Mouse (Mus musculus) spleen, adult 2 months (tissue): ENCODE measurements around the gene Samd14. TPM values are rescaled to one million over a fixed set of nuclear protein-coding genes. Genes with fewer than 3 reads are reported as not detected.
A peak's percentile ranks its signal among the peaks of the same experiment; 100 is the strongest.

Source experiments
- DNase-seq, 2 experiments: peaks; one replicate each; pipeline versions ENCODE4 v3.0.0 to v3.0.0-alpha.2; 2012 to 2021; ENCODE audit warnings: low spot score in 2 of 2, low read depth in 1 of 2
- H3K27ac ChIP-seq: fragments of 200-500 bp; 2 replicates; pipeline ENCODE4 v1.5.1; 2012; ENCODE audit warnings: low read length, inconsistent platforms; ENCODE audit not compliant: insufficient read depth
- H3K27me3 ChIP-seq: fragments of 200-500 bp; 2 replicates; pipeline ENCODE4 v1.6.1; 2012; ENCODE audit warnings: mild to moderate bottlenecking, moderate library complexity, low read length, inconsistent platforms; ENCODE audit not compliant: control insufficient read depth, insufficient read depth
- H3K36me3 ChIP-seq: fragments of 200-500 bp; 2 replicates; pipeline ENCODE4 v1.6.1; 2012; ENCODE audit warnings: mild to moderate bottlenecking, low read length, inconsistent platforms; ENCODE audit not compliant: control insufficient read depth, insufficient read depth
- H3K4me1 ChIP-seq: fragments of 200-500 bp; 2 replicates; pipeline ENCODE4 v1.6.1; 2011; ENCODE audit warnings: inconsistent platforms; ENCODE audit not compliant: control insufficient read depth, insufficient read depth, insufficient read length
- H3K4me3 ChIP-seq: fragments of 200-500 bp; 2 replicates; pipeline ENCODE4 v1.5.1; 2011; ENCODE audit warnings: mild to moderate bottlenecking, inconsistent platforms; ENCODE audit not compliant: insufficient read depth, insufficient read length; ENCODE audit errors: extremely low read depth
- CTCF ChIP-seq: fragments of 200-500 bp; IDR thresholded peaks from 2 replicates; pipeline ENCODE4 v1.5.1; 2011; ENCODE audit warnings: mild to moderate bottlenecking, inconsistent platforms; ENCODE audit not compliant: insufficient read depth, insufficient read length, insufficient replicate concordance; ENCODE audit errors: extremely low read depth
- POLR2A ChIP-seq: fragments of 200-500 bp; IDR thresholded peaks from 2 replicates; pipeline ENCODE4 v1.6.1; 2011; ENCODE audit warnings: low read depth, low read length, inconsistent platforms
- WGBS: fragments of 180-500 bp; shearing (Covaris S2); methylation state at CpG from one replicate; pipeline ENCODE4 v1.1.7; 2018; 5-methylcytosine and 5-hydroxymethylcytosine counted together
- polyA plus RNA-seq: library from polyadenylated mRNA; depleted of rRNA; stranded (reverse); fragments of >200 nt; gene quantifications from 2 replicates; pipeline ENCODE4 v1.2.3, GENCODE M21; 2012

Gene Samd14
- polyA plus RNA-seq, 1 experiment: 19.3 TPM

DNA sequence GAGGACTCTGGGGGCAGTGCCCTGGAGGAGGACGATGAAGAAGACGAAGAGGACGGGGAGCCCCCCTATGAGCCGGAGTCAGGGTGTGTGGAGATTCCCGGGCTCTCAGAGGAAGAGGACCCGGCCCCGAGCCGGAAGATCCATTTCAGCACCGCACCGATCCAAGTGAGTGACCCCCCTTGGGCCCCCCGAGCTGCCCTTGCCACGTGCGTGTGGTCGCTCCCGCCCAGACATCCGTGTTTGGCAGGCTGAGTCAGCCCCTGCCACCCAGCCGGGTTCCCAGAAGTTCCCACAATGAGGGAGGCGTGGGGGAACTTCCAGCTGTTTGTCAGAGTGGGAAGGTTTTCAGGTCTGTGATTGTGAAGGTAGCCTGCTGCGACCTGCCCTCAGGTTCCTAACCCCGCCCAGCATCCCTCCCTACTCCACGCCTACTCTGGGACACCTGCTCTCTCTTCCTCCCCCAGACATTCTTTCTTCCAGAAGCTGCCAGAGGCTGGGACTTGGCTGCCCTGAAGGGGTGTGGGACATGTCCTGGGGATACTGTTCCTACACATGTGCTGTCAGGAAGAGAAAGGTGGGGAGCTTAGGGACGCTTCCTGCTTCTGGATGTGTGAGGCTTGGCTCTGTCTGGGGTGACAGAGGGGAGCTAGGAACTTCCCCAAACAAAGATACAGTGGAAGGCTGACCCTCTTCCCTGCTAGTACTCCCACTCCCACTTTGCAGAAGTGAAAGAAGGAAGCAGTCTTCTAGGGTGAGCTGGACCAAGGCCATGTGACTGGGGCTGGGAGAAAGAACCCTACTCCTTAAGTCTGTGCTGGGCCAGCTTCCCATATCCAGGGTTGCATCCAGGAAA lies 16.7 kb upstream of the Samd14 start:
- TF ChIP-seq CTCF: no peak
- TF ChIP-seq POLR2A: no peak
- H3K27me3 ChIP-seq: no peaks in the 10 kb centered on the region
- WGBS: 2% methylated on average over 22 of the region's 22 CpGs
- peaks cover 25% of the 10 kb centered on the region for H3K4me1 ChIP-seq
- peak overlapping the region; percentile 81 for H3K4me3 ChIP-seq
- H3K36me3 ChIP-seq: peaks cover 5% of the 10 kb centered on the region
- H3K27ac ChIP-seq: peak overlapping the region; percentile 77
- no peak for DNase-seq

DNA sequence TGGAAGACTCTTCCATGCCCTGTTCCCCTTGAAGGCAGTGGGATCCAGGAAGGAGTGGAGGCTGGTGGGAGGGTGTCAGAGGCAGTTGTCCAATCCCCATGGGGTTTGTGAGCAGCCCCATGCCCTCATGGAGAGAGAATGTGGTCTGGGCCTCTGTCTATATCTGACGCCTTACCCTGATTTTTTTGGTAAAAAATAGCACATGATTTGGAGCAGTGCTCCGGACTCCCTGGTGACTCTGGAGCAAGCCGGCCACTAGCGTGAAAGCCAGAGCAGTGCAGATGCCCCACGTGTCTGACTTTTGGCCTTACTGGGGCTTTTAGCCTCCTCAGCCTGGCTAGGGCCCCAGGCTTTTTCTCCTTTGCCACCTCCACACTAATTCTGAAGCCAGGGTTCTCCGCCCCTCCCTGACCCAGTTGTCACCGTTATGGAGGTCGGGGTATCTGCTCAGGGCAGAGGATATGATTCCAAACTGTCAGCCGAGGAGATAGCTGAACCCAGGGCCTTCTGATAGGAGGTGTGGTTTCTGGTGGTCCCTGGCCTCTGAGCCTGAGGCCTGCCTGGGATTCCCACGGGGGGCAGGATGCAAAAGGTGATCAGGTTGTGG lies 15.4 kb upstream of the Samd14 start:
- 37% methylated on average over 10 of the region's 10 CpGs for WGBS
- H3K4me3 ChIP-seq: peak overlapping the region; percentile 81
- DNase-seq: no peak
- peaks cover 6% of the 10 kb centered on the region for H3K36me3 ChIP-seq
- no peak for TF ChIP-seq POLR2A
- no peak for TF ChIP-seq CTCF
- H3K27me3 ChIP-seq: no peaks in the 10 kb centered on the region
- peak overlapping the region; percentile 8; the same call in 1 of the 2 replicates for H3K27ac ChIP-seq
- H3K4me1 ChIP-seq: peaks cover 28% of the 10 kb centered on the region

DNA sequence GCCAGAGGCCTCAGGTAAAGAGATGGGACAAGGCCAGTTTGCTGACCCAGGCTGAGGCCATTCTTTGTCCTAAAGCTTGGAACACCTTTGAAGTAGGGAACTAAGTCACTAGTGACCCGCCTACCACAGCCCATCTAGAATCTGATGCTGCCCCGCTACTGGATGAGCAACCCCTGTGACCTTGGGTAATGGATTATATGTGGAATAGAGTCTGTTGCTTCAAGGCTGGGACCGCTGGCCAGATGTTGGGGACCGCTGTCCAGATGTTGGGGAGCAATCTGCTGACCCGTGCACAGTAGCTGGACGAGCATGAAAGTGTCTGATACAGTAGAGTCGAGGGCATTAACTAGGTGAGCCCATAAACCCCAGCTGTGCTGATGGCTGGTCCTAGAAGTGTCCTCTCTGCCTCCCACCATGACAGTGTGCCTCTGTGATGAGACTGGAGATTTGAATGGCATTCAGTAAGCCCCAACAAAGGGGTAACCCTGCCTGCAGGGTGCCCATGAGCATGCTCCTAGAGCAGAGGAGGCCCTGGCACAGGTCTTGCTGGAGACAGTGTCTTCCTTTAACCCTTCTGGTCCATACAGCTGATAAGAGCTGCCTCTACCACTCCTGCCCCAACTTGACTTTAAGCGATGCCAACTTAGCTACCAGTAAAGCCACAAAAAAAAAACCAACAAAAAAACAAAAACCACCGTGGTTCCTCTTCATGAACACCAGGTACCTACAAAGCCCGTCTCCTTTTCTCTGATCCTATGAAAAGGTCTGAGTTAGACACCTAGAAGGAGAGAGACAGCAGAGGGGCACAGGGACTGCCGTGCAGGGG lies 14.5 kb upstream of the Samd14 start:
- H3K4me3 ChIP-seq: no peak overlapping the region
- WGBS: 50% methylated on average over 11 of the region's 11 CpGs
- no peak for DNase-seq
- H3K4me1 ChIP-seq: peaks cover 32% of the 10 kb centered on the region
- H3K36me3 ChIP-seq: peaks cover 6% of the 10 kb centered on the region
- no peaks in the 10 kb centered on the region for H3K27me3 ChIP-seq
- H3K27ac ChIP-seq: peak overlapping the region; percentile 8; the same call in 1 of the 2 replicates
- TF ChIP-seq POLR2A (no peak), CTCF (no peak)

DNA sequence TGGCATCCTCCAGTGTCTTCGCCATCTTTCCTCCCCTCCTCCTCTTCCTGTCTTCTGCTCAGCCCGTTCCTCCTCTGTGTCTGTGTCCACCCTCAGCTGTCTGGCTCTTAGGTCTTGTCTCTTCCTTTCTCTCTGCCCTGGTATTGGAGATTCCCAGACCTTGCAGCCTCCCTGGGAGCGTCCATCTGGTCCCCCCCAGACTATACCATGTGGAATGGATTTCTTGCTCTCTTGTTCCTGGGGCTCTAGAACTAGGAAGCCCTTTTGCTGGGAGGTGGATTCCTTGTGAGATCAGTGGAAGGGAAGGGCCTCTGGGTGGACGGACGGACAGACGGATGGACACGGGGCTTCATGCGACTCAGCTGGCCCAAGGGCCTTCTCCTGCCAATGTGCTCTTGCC lies 13.6 kb upstream of the Samd14 start:
- no peak overlapping the region for H3K4me3 ChIP-seq
- 81% methylated on average over 8 of the region's 8 CpGs for WGBS

DNA sequence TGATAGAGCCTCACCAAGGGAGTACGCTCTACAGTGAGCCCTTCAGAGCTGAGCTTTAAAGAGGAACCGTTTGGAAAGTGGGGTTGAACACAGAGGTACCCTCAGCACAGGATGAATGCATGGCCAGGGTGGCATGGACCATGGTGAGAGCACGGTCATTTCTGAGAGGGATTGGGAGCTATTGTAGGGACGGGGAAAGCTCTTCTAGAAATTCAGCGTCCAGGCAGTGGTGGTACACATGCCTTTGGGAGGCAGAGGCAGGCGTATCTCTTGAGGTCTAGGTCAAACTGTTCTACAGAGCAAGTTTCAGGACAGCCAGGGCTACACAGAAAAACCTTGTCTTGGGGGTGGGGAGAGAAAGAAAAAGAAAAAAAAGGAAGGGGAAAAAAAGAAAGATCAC lies 12.7 kb upstream of the Samd14 start:
- Histone ChIP-seq H3K27ac (peak overlapping the region; percentile 5; the same call in 1 of the 2 replicates), H3K4me1 (peaks cover 42% of the 10 kb centered on the region), H3K36me3 (peaks cover 12% of the 10 kb centered on the region), H3K4me3 (no peak overlapping the region), H3K27me3 (no peaks in the 10 kb centered on the region)
- no peak for TF ChIP-seq CTCF
- TF ChIP-seq POLR2A: no peak
- WGBS: 70% methylated on average over 6 of the region's 6 CpGs
- no peak for DNase-seq

More for the DNA sequence above, 13.6 kb upstream of the Samd14 start:
- no peak overlapping the region; the same call in 1 of the 2 replicates for H3K27ac ChIP-seq
- H3K36me3 ChIP-seq: peaks cover 7% of the 10 kb centered on the region
- H3K27me3 ChIP-seq: no peaks in the 10 kb centered on the region
- TF ChIP-seq POLR2A: no peak
- TF ChIP-seq CTCF: no peak
- H3K4me1 ChIP-seq: peaks cover 41% of the 10 kb centered on the region
- DNase-seq: no peak

DNA sequence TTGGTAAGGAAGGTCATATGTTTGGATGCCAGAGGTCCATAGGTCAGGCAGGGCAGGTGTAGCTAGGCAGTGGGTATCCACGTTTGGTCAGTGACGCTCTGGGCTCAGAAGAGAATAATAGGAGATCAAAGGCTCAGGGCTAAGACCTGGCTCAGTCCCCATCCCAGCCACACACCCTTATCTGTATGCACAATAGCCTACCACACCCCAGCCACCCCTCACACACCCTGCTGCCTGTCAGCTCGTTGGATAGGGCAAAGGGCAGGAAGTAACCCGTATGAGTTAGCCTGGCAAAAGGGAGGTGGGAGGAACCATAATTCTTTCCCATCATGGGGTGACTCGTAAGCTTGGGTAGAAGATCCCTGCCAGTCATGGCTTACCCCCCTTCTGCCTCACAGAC lies 12.1 kb upstream of the Samd14 start:
- 32% methylated on average over 5 of the region's 5 CpGs for WGBS
- no peak for DNase-seq
- Histone ChIP-seq H3K4me3 (no peak overlapping the region), H3K4me1 (peaks cover 42% of the 10 kb centered on the region; the same call in 1 of the 2 replicates), H3K36me3 (peaks cover 18% of the 10 kb centered on the region), H3K27me3 (no peaks in the 10 kb centered on the region), H3K27ac (peak overlapping the region; percentile 39)
- TF ChIP-seq POLR2A (no peak), CTCF (no peak)

DNA sequence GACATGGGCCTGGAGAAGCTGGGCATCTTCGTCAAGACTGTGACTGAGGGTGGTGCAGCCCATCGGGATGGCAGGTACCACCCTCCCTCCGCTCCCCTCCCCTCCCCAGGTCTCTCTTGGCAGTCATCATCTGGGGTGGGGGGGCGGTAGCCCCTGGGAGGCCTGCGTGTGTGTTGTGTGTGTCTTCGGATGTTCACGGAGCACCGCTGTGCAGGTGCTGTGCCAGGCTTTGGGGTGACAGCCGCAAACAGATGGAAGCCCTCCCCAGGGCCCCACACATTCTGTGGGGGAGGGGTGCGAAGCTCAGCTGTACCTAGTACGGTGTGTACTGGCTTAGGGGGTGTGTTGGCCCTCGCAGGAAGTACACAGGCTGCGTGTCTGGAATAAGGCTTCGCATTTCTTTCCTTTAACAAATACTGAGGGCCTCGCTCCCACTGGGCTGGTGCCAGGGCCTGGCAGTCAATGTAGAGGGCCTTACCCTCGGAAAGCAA lies 11.6 kb upstream of the Samd14 start:
- peaks cover 19% of the 10 kb centered on the region for H3K36me3 ChIP-seq

More for the DNA sequence above, 11.6 kb upstream of the Samd14 start:
- DNase-seq: peak in 1 of 2 experiments; percentile 47
- Histone ChIP-seq H3K27me3 (no peaks in the 10 kb centered on the region), H3K27ac (peak overlapping the region; percentile 39), H3K4me1 (peaks cover 41% of the 10 kb centered on the region; the same call in 1 of the 2 replicates), H3K4me3 (peak overlapping the region; percentile 7; the same call in 1 of the 2 replicates)
- 23% methylated on average over 16 of the region's 16 CpGs for WGBS
- TF ChIP-seq CTCF (no peak), POLR2A (no peak)
